Mouse (Mus musculus): ENCODE measurements at regions not wholly inside any gene's neighbourhood (a gene's known extent, or its start where the extent isn't known, plus 50 kb on each side); places are given as distances from the start of the nearest gene placed in this dataset.

DNA sequence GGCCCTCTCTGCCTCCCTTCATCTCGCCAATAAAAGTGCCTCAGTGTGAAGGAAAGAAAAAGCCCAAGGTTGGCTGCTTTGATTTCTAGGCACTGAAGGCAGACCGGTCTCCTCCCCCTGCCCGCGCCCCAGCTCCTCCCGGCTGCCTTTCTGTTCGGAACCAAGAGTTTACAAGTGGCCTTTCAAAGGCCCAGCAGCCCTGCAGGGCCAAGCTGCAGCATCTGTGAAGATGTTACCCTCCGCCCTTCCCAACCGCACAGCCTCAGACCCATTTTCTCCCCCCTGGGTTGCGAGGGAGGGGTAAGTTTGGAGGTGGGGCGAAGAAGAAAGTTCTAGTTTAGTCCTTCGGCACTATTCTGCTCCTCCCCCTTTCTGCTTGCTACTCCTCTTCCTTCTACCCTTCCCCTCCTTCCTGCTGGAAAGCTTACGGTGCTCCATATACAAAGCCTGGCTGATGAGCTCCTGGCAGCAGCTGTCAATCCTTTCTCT lies 227.1 kb upstream of the Tprg start:
- peak overlapping the region; percentile 55 for H3K4me2 ChIP-seq
- no peak overlapping the region for H3K9ac ChIP-seq
- no peaks in the 10 kb centered on the region for H3K27me3 ChIP-seq (replicated peaks)
- H3K27ac ChIP-seq = peak overlapping the region; percentile 98
- peaks cover 14% of the 10 kb centered on the region for H3K4me1 ChIP-seq
- H3K9me3 ChIP-seq = no peaks in the 10 kb centered on the region
- no peaks in the 10 kb centered on the region for H3K36me3 ChIP-seq
- WGBS = 2% methylated on average over 12 of the region's 12 CpGs
- ATAC-seq (ENCODE audit: insufficient read depth, low FRiP score, low read depth) = no peak; the same call in none of the 2 replicates
- H3K4me3 ChIP-seq (replicated peaks) = peak overlapping the region; percentile 57

- Histone ChIP-seq H3K36me3 (no peaks in the 10 kb centered on the region), H3K27me3 (replicated peaks) (no peaks in the 10 kb centered on the region), H3K27ac (peak overlapping the region; percentile 98), H3K4me2 (no peak overlapping the region; the same call in 1 of the 2 replicates), H3K9me3 (no peaks in the 10 kb centered on the region), H3K9ac (no peak overlapping the region), H3K4me1 (peaks cover 14% of the 10 kb centered on the region), H3K4me3 (replicated peaks) (no peak overlapping the region)
- WGBS = 81% methylated on average over 8 of the region's 8 CpGs
- no peak for ATAC-seq (ENCODE audit: insufficient read depth, low FRiP score, low read depth)
Measured at GRCm38 (mm10) chr16:25060266-25060665, 226.4 kb upstream of the Tprg start.

GRCm38 (mm10) chr16:25061631-25062030 lies 225.0 kb upstream of the Tprg start:
- WGBS = 66% methylated on average over 4 of the region's 4 CpGs
- no peaks in the 10 kb centered on the region for H3K36me3 ChIP-seq
- no peaks in the 10 kb centered on the region for H3K27me3 ChIP-seq (replicated peaks)
- no peak overlapping the region for H3K9ac ChIP-seq
- no peak overlapping the region for H3K4me3 ChIP-seq (replicated peaks)
- H3K4me1 ChIP-seq = peaks cover 14% of the 10 kb centered on the region
- no peak for ATAC-seq (ENCODE audit: insufficient read depth, low FRiP score, low read depth)
- H3K4me2 ChIP-seq = no peak overlapping the region
- no peaks in the 10 kb centered on the region for H3K9me3 ChIP-seq
- no peak overlapping the region for H3K27ac ChIP-seq

DNA sequence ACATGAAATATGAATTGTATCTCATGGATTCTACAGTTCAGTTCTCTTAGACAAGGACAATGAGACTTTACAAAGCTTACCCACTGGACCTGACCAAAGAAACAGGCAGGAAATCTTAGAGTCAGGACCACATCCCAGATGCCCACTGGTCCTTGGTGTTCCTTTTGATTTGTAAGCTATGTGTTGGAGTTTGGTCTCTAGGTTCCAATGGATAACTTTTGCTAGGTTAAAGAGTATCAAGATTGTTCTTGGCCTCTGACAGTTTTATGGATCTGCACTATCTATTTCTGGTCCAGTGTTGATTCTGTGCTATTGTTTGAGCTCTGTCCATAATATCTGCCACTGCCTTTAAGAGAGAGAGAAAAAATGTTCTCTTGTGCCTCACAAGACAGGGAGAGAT lies 222.6 kb upstream of the Tprg start:
- H3K36me3 ChIP-seq = no peaks in the 10 kb centered on the region
- H3K27ac ChIP-seq = no peak overlapping the region
- H3K4me3 ChIP-seq (replicated peaks) = no peak overlapping the region

GRCm38 (mm10) chr16:25064538-25064937 lies 222.1 kb upstream of the Tprg start:
- H3K9ac ChIP-seq = no peak overlapping the region
- no peak for ATAC-seq (ENCODE audit: insufficient read depth, low FRiP score, low read depth)
- H3K27me3 ChIP-seq (replicated peaks) = no peaks in the 10 kb centered on the region
- H3K9me3 ChIP-seq = no peaks in the 10 kb centered on the region
- no peak overlapping the region for H3K4me3 ChIP-seq (replicated peaks)
- H3K4me2 ChIP-seq = no peak overlapping the region
- H3K36me3 ChIP-seq = no peaks in the 10 kb centered on the region
- H3K27ac ChIP-seq = no peak overlapping the region
- peaks cover 15% of the 10 kb centered on the region for H3K4me1 ChIP-seq
- 17% methylated on average over 4 of the region's 4 CpGs for WGBS

More for the DNA sequence above, 222.6 kb upstream of the Tprg start:
- Histone ChIP-seq H3K27me3 (replicated peaks) (no peaks in the 10 kb centered on the region), H3K4me1 (peaks cover 15% of the 10 kb centered on the region), H3K9ac (no peak overlapping the region), H3K4me2 (no peak overlapping the region), H3K9me3 (no peaks in the 10 kb centered on the region)
- ATAC-seq (ENCODE audit: insufficient read depth, low FRiP score, low read depth) = no peak

- Histone ChIP-seq H3K4me2 (no peak overlapping the region), H3K4me1 (peaks cover 9% of the 10 kb centered on the region; the same call in 1 of the 2 replicates), H3K27ac (peak overlapping the region; percentile 35; the same call in 1 of the 2 replicates), H3K36me3 (no peaks in the 10 kb centered on the region), H3K27me3 (replicated peaks) (no peaks in the 10 kb centered on the region), H3K4me3 (replicated peaks) (no peak overlapping the region), H3K9ac (no peak overlapping the region), H3K9me3 (no peaks in the 10 kb centered on the region)
- 33% methylated on average over 7 of the region's 7 CpGs for WGBS
- ATAC-seq (ENCODE audit: insufficient read depth, low FRiP score, low read depth) = no peak
Measured at GRCm38 (mm10) chr16:25066822-25067221, 219.8 kb upstream of the Tprg start.

- 42% methylated on average over 8 of the region's 8 CpGs for WGBS
- H3K9me3 ChIP-seq = no peaks in the 10 kb centered on the region
- no peaks in the 10 kb centered on the region for H3K27me3 ChIP-seq (replicated peaks)
- H3K4me1 ChIP-seq = peaks cover 9% of the 10 kb centered on the region; the same call in 1 of the 2 replicates
- H3K27ac ChIP-seq = peak overlapping the region; percentile 35; the same call in 1 of the 2 replicates
- no peak overlapping the region for H3K4me2 ChIP-seq
- H3K4me3 ChIP-seq (replicated peaks) = no peak overlapping the region
- ATAC-seq (ENCODE audit: insufficient read depth, low FRiP score, low read depth) = peak; percentile 73; the same call in 1 of the 2 replicates
- no peaks in the 10 kb centered on the region for H3K36me3 ChIP-seq
- no peak overlapping the region for H3K9ac ChIP-seq
Measured at GRCm38 (mm10) chr16:25067276-25068249, 219.1 kb upstream of the Tprg start.

DNA sequence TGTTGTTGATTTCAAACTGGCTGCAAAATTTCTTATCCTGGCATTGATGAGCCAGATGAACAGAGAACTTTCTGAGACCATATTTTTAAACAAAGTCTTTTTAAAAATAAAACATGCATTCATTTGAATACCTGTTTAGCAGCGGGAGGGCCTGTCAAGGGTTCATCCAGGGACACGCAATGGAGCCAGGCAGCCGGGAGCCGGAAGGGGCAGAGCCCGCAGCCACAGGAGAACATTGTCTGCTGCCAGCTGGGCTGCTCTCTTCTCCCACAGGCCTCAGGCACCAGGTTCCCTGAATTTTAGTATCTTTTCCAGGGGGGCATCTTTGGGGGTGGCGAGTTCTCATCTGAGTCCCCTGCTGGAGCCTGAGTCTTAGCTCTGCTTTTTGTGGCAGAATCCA lies 205.8 kb upstream of the Tprg start:
- ATAC-seq (ENCODE audit: insufficient read depth, low FRiP score, low read depth) = no peak
- no peak overlapping the region for H3K4me3 ChIP-seq (replicated peaks)
- H3K4me1 ChIP-seq = no peaks in the 10 kb centered on the region
- no peaks in the 10 kb centered on the region for H3K9me3 ChIP-seq
- 93% methylated on average over 6 of the region's 6 CpGs for WGBS
- H3K4me2 ChIP-seq = no peak overlapping the region
- H3K36me3 ChIP-seq = no peaks in the 10 kb centered on the region
- no peak overlapping the region for H3K27ac ChIP-seq
- no peaks in the 10 kb centered on the region for H3K27me3 ChIP-seq (replicated peaks)
- H3K9ac ChIP-seq = no peak overlapping the region

- no peak for ATAC-seq (ENCODE audit: insufficient read depth, low FRiP score, low read depth)
- Histone ChIP-seq H3K9ac (no peak overlapping the region), H3K9me3 (no peaks in the 10 kb centered on the region), H3K4me1 (no peaks in the 10 kb centered on the region), H3K36me3 (no peaks in the 10 kb centered on the region), H3K4me3 (replicated peaks) (no peak overlapping the region), H3K27me3 (replicated peaks) (no peaks in the 10 kb centered on the region), H3K4me2 (no peak overlapping the region), H3K27ac (no peak overlapping the region)
- 51% methylated on average over 1 of the region's 1 CpGs for WGBS
Measured at GRCm38 (mm10) chr16:25083729-25084128, 202.9 kb upstream of the Tprg start.

GRCm38 (mm10) chr16:25087741-25088648 lies 198.6 kb upstream of the Tprg start:
- Histone ChIP-seq H3K27ac (no peak overlapping the region), H3K4me1 (no peaks in the 10 kb centered on the region), H3K36me3 (no peaks in the 10 kb centered on the region), H3K4me3 (replicated peaks) (no peak overlapping the region), H3K27me3 (replicated peaks) (no peaks in the 10 kb centered on the region), H3K4me2 (no peak overlapping the region), H3K9me3 (no peaks in the 10 kb centered on the region), H3K9ac (no peak overlapping the region)
- 72% methylated on average over 10 of the region's 10 CpGs for WGBS
- no peak for ATAC-seq (ENCODE audit: insufficient read depth, low FRiP score, low read depth)

GRCm38 (mm10) chr16:25088649-25089019 lies 198.0 kb upstream of the Tprg start:
- Histone ChIP-seq H3K27ac (no peak overlapping the region), H3K4me3 (replicated peaks) (no peak overlapping the region), H3K9me3 (no peaks in the 10 kb centered on the region), H3K27me3 (replicated peaks) (no peaks in the 10 kb centered on the region), H3K4me1 (no peaks in the 10 kb centered on the region), H3K9ac (no peak overlapping the region), H3K36me3 (no peaks in the 10 kb centered on the region), H3K4me2 (no peak overlapping the region)
- ATAC-seq (ENCODE audit: insufficient read depth, low FRiP score, low read depth) = no peak
- 90% methylated on average over 2 of the region's 2 CpGs for WGBS

Measured in stomach, embryonic 15.5 days (tissue).